Mouse (Mus musculus) right cerebral cortex, adult 2 months (tissue): ENCODE measurements around the gene Bpgm.

ENCODE experiments used
- DNase-seq, 2 experiments: peaks; one replicate each; pipeline ENCODE4 v3.0.0; 2021 to 2022; ENCODE audit warnings: low spot score in 2 of 2

The Bpgm gene

GRCm38 (mm10) chr6:34486071-34486626 is 10.1 kb downstream of the Bpgm start:
- no peak for DNase-seq

DNA sequence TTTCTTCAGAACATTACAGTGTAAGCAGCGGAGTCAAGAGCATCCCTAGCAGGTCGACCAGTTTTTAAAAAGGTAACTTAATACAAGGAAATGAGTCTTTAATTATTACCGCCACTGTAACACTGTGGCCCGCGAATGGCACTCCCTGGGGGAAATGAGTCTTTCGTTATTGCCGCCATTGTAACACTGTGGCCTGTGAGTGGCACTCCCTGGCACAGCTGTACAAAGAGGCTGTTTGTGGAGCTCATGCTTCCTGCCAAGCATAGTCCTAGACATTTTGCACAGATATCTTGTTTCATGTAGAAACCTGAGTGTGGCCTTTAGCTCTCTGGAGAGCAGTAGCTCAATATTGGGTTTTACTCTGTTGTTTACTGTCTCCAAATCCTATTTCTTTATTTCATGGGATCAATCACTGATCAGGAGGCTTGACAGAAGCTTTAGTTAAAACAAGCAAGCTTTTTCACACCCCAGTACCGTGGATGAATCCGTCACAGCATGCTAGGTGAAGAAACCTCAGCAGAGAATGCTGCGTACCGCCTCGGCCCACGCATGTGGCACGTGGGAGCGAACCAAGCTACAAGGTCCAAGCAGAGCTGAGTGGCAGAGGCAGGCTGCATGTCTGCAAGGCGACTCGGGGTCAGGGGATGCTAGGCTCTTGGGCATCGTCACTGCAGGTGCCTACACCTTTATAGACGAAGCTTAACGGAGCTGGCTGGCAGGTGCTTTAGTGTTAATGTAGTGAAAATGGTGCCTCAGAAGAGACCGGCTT is 17.5 kb downstream of the Bpgm start:
- no peak for DNase-seq

DNA sequence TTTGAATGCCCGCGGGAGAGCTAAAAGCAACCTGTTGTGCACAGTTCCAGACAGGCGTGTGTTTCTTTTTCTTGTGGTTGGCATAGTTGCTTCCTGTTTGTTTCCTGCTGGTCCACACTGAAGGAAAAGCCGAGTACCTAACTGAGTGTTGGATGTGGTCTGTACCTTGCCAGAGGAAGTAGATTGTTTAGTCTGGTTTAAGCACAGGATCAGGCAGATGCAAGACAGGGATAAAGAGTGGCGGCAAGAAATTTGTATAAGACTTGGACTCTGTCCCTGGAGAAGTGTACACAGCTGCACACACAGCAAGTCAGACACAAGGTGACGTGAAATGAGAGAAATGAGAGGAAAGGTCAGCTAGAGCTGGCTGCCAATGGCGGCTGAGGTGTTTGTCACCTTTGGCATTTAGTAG is 19.1 kb downstream of the Bpgm start:
- no peak for DNase-seq

DNA sequence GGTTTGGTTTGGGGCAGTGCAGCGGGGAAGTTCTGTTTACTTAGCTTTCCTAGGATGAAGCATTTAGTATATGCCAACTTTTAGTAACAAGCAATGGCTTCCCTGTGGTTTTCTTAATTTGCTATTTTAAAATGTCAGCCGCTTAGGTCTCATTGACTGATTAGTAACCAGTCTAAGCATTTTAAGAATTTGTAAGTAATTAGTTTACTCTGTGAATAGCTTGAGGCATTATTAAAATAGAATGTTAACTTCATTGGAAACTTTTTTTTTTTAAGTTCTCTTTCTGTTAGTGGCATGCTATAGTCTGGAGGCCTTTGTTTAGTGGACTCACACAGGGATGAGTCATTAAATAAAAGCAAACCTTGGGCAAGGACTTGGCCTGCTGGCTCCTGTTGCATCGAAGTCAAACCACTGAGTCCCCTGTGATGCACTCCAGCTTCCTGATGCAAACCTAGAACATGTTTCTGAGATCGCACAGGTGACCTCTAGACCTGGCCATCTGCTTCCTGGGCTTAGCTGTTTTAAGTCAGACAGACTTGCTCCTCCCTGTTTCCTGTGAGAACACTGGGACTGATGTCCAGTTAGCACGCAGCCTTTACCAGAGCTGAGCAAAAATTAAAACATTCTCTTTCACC is 22.1 kb downstream of the Bpgm start:
- no peak for DNase-seq

DNA sequence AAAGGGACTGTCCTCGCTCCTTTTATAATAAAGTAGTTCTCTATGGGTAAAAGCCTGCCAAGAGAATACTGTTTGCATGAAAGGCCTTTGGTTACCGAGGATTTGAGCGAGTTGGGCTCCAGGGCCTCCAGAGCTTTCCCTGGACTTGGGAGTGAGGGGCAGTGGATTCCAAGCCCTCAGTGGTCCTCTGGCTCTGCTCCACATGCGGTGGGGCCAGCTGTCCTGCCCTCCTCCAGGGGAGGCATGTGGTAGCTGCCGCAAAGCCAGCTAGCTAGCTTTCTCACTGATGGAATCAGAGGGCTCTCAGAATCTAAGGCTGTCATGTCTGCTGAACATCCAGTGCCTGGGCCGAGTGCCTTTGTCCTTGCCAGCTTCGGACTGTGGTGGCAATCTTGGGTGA is 26.3 kb downstream of the Bpgm start:
- no peak for DNase-seq

- peak in 1 of 2 experiments; percentile 30 for DNase-seq
Observed at GRCm38 (mm10) chr6:34505957-34506356, 29.9 kb downstream of the Bpgm start.

- no peak for DNase-seq
Observed at GRCm38 (mm10) chr6:34507581-34507980, 31.6 kb downstream of the Bpgm start.

DNA sequence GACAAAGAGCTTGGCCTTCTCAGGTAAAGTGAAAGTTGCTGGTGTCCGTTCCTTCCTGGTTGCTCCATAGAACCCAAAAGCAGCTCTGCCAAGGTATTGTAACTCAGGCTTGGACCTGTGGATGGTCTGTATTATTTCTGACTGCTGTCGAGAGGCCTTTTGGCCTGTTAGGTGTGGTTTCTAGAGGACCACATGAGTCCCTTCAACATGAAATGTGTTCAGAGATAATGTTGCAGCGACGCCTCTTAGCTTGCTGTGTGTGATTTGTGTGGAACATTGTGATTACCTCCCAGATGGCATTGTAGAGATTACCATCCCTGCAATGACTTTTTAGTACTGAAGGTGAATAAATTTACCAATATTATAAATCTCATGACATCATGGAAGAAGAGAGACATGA is 32.0 kb downstream of the Bpgm start:
- no peak for DNase-seq

DNA sequence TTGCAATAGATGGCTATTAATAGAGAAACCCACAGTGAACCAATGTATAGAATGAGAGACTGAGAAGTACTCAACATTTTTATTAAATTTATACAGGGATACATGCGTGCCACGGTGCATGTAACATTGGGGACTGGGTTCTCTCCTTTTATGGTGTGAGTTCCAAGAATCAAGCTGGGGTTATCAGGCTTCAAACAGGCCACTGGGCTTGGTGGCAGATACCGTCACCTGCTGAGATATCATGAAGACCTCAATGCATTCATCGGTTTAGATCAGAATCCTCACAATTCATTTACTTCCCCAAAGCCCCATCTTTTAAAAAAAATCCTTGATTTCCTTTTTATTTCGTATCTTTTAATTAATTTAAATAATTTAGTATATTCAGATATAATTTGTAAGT is 34.3 kb downstream of the Bpgm start:
- no peak for DNase-seq

GRCm38 (mm10) chr6:34511410-34511809 is 35.4 kb downstream of the Bpgm start:
- DNase-seq = peak in 1 of 2 experiments; percentile 16

- DNase-seq = no peak
Observed at GRCm38 (mm10) chr6:34512741-34513140, 36.7 kb downstream of the Bpgm start.

- peak; percentile 32 to 43 for DNase-seq
Observed at GRCm38 (mm10) chr6:34514655-34515054, 38.6 kb downstream of the Bpgm start.

DNA sequence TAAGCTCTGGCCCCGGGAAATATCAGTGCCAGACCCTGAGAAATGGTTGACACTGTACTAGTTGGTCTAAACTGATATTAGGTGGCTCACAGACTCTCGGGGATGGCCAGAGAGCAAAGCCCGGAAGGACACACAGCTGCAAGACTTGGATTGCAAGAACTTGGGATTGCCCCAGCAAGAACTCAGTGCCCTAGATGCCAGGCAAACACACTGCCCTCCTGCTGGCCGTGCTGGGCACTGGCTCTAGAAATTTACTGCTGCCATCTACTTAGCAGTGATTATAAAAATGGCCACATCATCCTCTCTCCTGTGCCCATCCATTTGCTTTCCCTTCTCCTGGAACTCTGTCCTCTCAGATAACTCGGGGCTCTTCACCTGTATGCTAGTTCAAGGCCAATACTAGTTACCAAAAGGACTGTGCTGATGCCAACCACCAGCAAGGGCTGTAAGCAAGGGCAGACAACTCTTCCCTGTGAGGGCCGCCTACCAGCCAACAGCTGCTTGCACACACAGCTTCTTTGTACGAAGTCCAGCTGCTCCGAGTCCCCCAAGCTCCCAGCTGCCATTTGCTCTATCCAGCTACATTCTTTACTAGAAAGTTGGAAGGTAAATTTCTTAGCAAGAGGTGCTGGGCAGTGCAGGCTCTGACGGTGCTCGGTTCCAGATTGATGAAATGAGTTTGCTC is 39.2 kb downstream of the Bpgm start:
- no peak for DNase-seq

- no peak for DNase-seq
Observed at GRCm38 (mm10) chr6:34515783-34516099, 39.7 kb downstream of the Bpgm start.

DNA sequence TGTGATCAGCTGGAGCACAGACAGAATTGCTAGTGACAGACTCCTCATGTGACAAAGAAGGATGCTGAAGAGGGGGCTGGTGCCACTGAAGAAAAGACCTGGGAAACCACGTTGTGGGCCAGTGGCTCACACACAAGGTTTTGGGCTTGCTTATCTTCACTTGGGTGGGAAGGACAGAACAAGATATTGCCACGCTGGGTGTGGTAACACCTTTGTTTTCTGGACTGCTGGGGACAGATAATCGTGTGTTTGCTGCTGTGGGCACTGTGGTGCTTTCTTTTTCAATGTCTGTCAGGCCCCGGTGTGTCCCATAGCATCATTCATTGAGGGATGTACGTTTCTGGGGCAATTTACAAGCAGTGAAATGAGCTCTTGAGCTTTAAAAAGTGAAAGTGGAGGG is 41.7 kb downstream of the Bpgm start:
- DNase-seq = no peak

- no peak for DNase-seq
Observed at GRCm38 (mm10) chr6:34519087-34519486, 43.1 kb downstream of the Bpgm start.

GRCm38 (mm10) chr6:34520491-34520890 is 44.5 kb downstream of the Bpgm start:
- DNase-seq = no peak

DNA sequence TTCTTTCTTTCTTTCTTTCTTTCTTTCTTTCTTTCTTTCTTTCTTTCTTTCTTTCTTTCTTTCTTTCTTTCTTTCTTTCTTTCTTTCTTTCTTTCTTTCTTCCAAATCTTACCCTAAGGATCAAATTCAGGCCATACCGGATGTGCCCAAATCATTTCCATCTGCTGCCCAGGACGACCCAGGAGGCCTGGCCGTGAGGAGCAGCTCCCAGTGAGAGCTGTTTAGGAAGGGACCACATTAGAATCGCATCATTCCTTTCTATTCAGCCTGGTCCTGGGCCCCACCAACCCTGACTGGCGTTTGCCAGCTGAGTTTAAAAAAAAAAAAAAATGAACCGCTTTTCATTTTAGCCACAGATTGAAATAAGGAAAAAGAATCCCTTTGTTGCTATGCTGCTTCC is 44.9 kb downstream of the Bpgm start:
- DNase-seq = no peak

DNA sequence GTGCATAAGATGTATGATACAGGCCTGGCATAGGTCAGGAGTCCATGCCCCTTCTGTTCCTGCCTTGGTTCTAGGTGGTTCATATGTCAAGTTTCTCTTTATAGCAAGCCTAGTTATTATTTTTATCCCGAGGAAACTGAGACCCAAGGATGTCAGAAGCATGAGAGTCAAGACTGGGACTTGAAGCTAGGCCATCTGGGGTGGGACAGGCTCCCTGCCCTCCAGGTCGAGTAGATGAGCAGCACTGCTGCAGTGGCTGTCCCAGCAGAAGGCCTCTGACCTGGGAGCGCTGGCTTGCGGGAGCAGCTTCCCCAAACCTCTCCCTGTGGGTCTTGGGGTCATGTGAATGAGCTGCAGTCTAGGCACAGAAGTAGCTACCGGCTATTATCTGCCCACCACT is 47.5 kb downstream of the Bpgm start:
- DNase-seq = no peak

DNA sequence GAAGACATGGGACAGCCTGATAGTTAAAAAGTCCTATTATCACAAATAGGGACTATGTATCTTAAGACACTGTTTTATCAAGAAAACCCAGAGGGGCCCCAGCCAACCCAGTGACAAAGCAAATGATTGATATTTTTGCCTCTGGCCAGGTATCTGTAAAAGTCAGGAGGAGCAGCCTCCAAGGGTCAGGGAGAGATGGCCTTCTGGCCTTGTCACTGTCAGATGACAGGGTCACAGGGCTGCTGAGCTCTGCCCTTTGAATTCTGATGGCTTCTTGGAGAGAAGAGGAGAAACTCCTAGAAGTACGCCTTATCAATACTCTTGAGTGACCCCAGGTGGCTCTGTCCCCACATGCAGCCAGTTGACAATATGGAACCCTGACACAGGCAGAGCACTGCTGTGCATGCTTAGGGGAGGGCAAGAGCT is 49.5 kb downstream of the Bpgm start:
- no peak for DNase-seq

DNA sequence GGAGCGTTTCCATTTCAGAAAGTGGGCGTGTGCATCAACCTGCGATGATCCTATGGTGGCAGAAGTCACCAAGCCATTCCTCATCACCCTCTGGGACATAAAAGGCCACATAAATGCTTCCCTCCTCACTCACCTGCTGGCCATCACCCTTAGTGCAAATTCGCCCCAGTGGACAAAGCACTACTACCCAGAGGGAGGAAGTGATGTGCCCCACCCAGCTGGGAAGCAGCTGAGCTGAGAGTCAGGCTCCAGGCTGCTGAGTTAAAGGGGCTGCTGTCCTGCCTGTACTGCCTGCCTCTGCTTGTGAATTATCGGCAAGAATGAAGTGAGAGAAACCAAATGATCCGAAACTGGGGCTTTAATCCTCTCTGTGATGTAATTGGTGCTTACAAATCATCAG is 49.9 kb downstream of the Bpgm start:
- DNase-seq = no peak

DNA sequence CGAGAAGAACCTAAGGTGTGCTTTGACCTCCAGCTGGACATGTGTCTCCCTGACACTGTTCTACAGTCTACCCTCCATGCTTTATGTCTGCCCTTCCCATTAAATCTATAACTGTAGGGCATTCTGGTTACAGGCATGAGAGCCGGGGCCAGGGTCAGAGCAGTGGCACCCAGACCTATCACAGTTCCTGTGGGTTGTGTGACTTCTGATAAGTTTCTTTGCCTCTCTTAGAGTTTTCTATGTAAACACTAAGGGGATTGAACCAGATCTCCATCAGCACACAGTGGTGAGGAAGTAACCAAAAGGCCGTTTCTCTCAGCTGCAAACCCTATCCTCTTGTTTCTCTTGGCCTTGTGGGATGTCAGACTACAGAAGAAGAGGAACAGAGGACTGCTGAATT is 50.4 kb downstream of the Bpgm start:
- DNase-seq = no peak

DNA sequence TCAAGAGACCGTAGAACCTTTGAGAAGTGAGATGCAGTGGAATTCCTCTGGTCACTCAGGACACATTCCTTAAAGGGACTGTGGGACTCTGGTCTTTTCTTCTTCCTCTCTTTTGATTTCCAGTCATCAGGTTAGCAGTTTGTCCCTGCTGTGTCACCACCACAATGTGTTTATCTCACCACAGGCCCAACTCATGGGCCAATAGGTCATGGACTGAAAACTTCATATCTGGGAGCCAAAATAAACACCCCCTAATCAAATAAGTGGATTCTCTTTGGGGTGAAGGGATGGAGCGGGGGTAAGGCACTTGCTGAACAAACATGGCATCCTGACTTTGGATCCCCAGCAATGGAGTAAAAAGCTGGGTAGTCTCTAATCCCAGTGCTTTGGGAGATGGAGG is 52.1 kb downstream of the Bpgm start:
- DNase-seq = no peak
